Mouse (Mus musculus) testis, postnatal 14 days (tissue): ENCODE data around the gene Gm21748.
"Not testable (repeated sequence)": the region's sequence is repeated elsewhere in the genome, so short reads cannot be mapped to it uniquely, and the experiment has no call there.

Source experiments
- DNase-seq: peaks from one replicate; pipeline ENCODE4 v3.0.0; 2021; ENCODE audit warnings: low spot score

The Gm21748 gene

GRCm38 (mm10) chrY:90839077-90839476, at the start of gene Gm21748:
Gene Gm21748 (minus strand): TSS chrY:90839177.
- DNase-seq = not testable (repeated sequence)
